Mouse (Mus musculus) kidney, embryonic 14.5 days (tissue): ENCODE results near the gene Hmga1. TPM values are rescaled to one million over a fixed set of nuclear protein-coding genes. Genes with fewer than 3 reads are reported as not detected.

Experiments
- ATAC-seq: fragments of 200-750 bp; cut with Nextera tagmentation; 2 replicates; pipeline ENCODE4 v1.8.0; 2017; ENCODE audit warnings: moderate number of reproducible peaks, mild to moderate bottlenecking, moderate TSS enrichment, moderate library complexity; ENCODE audit not compliant: low FRiP score, low TSS enrichment
- H3K27ac ChIP-seq: fragments of 300-500 bp; sonication (generic); 2 replicates; pipeline ENCODE4 v1.5.1; 2014; ENCODE audit warnings: low read depth, mild to moderate bottlenecking, low read length, moderate library complexity, mixed read lengths
- H3K27me3 ChIP-seq: fragments of 300-500 bp; sonication (generic); 2 replicates; pipeline ENCODE4 v1.6.1; 2014; ENCODE audit warnings: mild to moderate bottlenecking, low read length; ENCODE audit not compliant: control insufficient read depth, insufficient read depth
- H3K36me3 ChIP-seq: fragments of 300-500 bp; sonication (generic); 2 replicates; pipeline ENCODE4 v1.6.1; 2014; ENCODE audit warnings: low read length, mixed read lengths; ENCODE audit not compliant: control insufficient read depth, insufficient read depth
- H3K4me1 ChIP-seq: fragments of 300-500 bp; sonication (generic); 2 replicates; pipeline ENCODE4 v1.6.1; 2014; ENCODE audit warnings: low read length, mixed read lengths; ENCODE audit not compliant: control insufficient read depth, insufficient read depth
- H3K4me2 ChIP-seq: fragments of 300-500 bp; sonication (generic); replicated peaks from 2 replicates; pipeline ENCODE4 v1.6.1; 2014; ENCODE audit warnings: low read depth, mild to moderate bottlenecking, low read length
- H3K4me3 ChIP-seq: fragments of 300-500 bp; sonication (generic); 2 replicates; pipeline ENCODE4 v1.5.1; 2014; ENCODE audit warnings: mild to moderate bottlenecking, low read length
- H3K9ac ChIP-seq: fragments of 300-500 bp; sonication (generic); 2 replicates; pipeline ENCODE4 v1.6.1; 2014; ENCODE audit warnings: low read depth, mild to moderate bottlenecking, low read length, moderate library complexity
- H3K9me3 ChIP-seq: fragments of 300-500 bp; sonication (generic); 2 replicates; pipeline ENCODE4 v1.6.1; 2016; ENCODE audit warnings: low read length; ENCODE audit not compliant: control insufficient read depth
- WGBS: fragments of 180-500 bp; shearing (Covaris S2); extraction: QIAGEN DNeasy Blood & Tissue Kit; methylation state at CpG from one replicate; pipeline ENCODE4 v1.1.7; 2014; 5-methylcytosine and 5-hydroxymethylcytosine counted together
- polyA plus RNA-seq: library from polyadenylated mRNA; unstranded; fragments of >200 nt; fragmentation: Nextera tagmentation; extraction: Ambion mirVana; gene quantifications from 2 replicates; pipeline ENCODE4 v1.2.1, GENCODE M21; 2014

The Hmga1 gene
- polyA plus RNA-seq, 1 experiment from 2014 or later: 355 TPM

DNA sequence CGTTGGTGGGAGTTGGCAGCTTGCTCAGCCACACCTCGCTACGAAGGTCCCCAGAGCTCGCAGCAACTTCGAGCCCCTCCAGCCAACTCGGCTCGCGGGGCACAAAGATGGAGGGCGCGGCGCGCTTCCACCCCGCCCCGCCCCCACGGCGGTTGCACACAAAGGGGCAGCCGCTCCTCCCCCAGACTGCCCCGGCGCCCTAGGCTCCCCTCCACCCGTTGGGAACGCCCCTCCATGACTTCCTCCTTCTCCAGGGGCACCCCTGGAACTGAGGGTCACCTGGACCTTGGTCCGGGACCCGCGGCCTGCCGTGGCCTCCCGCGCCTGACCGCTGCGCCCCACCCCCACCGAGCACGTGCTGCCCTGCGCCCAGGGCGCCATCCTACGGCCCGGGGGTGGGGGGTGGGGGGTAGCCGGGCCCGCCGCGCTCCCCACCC lies 1.2 kb upstream of the Hmga1 start:
- WGBS: 2% methylated on average over 36 of the region's 39 CpGs
- Histone ChIP-seq H3K9me3 (no peaks in the 10 kb centered on the region), H3K36me3 (0 out of 2 replicates have a peak, but pooled peaks cover 2% of the 10 kb centered on the region), H3K4me2 (peak overlapping the region; percentile 84), H3K9ac (peak overlapping the region; percentile 92), H3K27me3 (no peaks in the 10 kb centered on the region), H3K4me3 (peak overlapping the region; percentile 80), H3K27ac (peak overlapping the region; percentile 97), H3K4me1 (peaks cover 25% of the 10 kb centered on the region)
- peak; percentile 29 for ATAC-seq

DNA sequence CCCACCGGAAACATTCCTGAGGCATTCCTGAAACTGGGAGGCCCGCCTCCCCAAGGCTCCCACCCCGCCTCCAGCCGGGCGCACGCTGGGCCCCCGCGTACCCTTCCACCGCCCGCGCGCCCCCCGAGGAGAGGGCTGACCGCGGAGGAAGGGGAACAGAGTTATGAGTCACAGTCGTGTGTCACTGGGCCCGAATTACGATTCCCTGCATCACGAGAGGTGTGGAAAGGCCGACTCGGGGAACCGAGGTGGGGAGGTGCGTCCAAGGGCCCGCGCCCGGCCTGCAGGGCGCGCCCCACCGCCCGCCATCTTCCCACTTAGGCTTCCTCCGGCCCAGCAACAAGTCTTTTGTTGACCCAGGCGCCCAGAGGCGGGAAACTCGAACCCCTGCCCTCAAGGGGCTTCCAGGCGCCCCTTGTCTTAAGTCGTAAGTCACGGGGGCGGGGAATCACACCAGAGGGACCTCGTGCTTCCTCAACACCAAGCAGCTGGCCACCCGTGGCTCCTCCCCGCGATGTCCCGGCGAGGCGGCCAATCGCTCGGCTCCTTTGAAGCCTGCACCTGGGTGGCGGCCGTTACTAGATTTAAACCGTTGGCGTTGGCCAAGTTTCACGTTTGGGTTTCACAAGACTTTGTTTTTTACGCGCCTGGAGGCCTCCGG lies 655 bp upstream of the Hmga1 start:
- peak; percentile 55 for ATAC-seq
- no peaks in the 10 kb centered on the region for H3K9me3 ChIP-seq
- no peaks in the 10 kb centered on the region for H3K27me3 ChIP-seq
- peak overlapping the region; percentile 80 for H3K4me3 ChIP-seq
- peak overlapping the region; percentile 92 for H3K9ac ChIP-seq
- peaks cover 25% of the 10 kb centered on the region for H3K4me1 ChIP-seq
- peak overlapping the region; percentile 97 for H3K27ac ChIP-seq
- H3K4me2 ChIP-seq: peak overlapping the region; percentile 84
- 0 out of 2 replicates have a peak, but pooled peaks cover 6% of the 10 kb centered on the region for H3K36me3 ChIP-seq
- WGBS: 1% methylated on average over 52 of the region's 55 CpGs

- H3K4me3 ChIP-seq: peak overlapping the region; percentile 80
- peak overlapping the region; percentile 84 for H3K4me2 ChIP-seq
- no peaks in the 10 kb centered on the region for H3K27me3 ChIP-seq
- H3K27ac ChIP-seq: peak overlapping the region; percentile 97
- peak; percentile 10; the same call in 1 of the 2 replicates for ATAC-seq
- no peaks in the 10 kb centered on the region for H3K9me3 ChIP-seq
- peak overlapping the region; percentile 92 for H3K9ac ChIP-seq
- H3K4me1 ChIP-seq: peaks cover 25% of the 10 kb centered on the region
- WGBS: under 1% methylated on average over 45 of the region's 75 CpGs
- peaks cover 21% of the 10 kb centered on the region; the same call in 1 of the 2 replicates for H3K36me3 ChIP-seq
These were observed 1.1 kb downstream of the Hmga1 start for GRCm38 (mm10) chr17:27557181-27557926.

- Histone ChIP-seq H3K4me3 (peak overlapping the region; percentile 80), H3K4me1 (peaks cover 25% of the 10 kb centered on the region), H3K9me3 (no peaks in the 10 kb centered on the region), H3K9ac (peak overlapping the region; percentile 92), H3K4me2 (peak overlapping the region; percentile 84), H3K27ac (peak overlapping the region; percentile 97; the same call in 1 of the 2 replicates), H3K27me3 (no peaks in the 10 kb centered on the region), H3K36me3 (peaks cover 21% of the 10 kb centered on the region; the same call in 1 of the 2 replicates)
- no peak for ATAC-seq
- WGBS: 4% methylated on average over 14 of the region's 14 CpGs
These were observed 1.8 kb downstream of the Hmga1 start for GRCm38 (mm10) chr17:27557927-27558661.

- Histone ChIP-seq H3K4me1 (peaks cover 25% of the 10 kb centered on the region), H3K4me2 (peak overlapping the region; percentile 84), H3K9ac (peak overlapping the region; percentile 31; the same call in 1 of the 2 replicates), H3K27me3 (no peaks in the 10 kb centered on the region), H3K4me3 (peak overlapping the region; percentile 80; the same call in 1 of the 2 replicates), H3K9me3 (no peaks in the 10 kb centered on the region), H3K36me3 (peaks cover 21% of the 10 kb centered on the region; the same call in 1 of the 2 replicates), H3K27ac (no peak overlapping the region)
- ATAC-seq: no peak
- 16% methylated on average over 5 of the region's 5 CpGs for WGBS
These were observed 2.5 kb downstream of the Hmga1 start for GRCm38 (mm10) chr17:27558845-27559244.

DNA sequence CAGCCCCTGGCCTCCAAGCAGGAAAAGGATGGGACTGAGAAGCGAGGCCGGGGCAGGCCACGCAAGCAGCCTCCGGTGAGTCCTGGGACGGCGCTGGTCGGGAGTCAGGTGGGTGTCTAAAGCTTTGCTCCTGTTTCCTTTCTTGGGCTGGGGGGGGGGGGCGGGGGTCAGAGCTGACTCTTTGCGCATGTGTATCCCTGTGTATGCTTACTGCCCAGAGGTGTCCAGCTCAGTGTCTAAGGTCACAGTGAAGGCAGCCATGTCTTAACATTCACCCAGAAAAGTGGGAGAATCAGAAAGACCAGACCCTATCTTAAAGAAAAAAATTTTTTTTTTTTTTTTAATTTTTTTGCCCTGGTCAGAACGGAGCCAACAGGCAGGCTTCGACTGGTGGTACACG lies 3.3 kb downstream of the Hmga1 start:
- Histone ChIP-seq H3K27ac (no peak overlapping the region), H3K9ac (no peak overlapping the region), H3K27me3 (no peaks in the 10 kb centered on the region), H3K9me3 (no peaks in the 10 kb centered on the region), H3K4me2 (peak overlapping the region; percentile 84; the same call in 1 of the 2 replicates), H3K4me1 (peaks cover 23% of the 10 kb centered on the region), H3K36me3 (peaks cover 21% of the 10 kb centered on the region; the same call in 1 of the 2 replicates), H3K4me3 (no peak overlapping the region)
- 72% methylated on average over 10 of the region's 12 CpGs for WGBS
- ATAC-seq: no peak

DNA sequence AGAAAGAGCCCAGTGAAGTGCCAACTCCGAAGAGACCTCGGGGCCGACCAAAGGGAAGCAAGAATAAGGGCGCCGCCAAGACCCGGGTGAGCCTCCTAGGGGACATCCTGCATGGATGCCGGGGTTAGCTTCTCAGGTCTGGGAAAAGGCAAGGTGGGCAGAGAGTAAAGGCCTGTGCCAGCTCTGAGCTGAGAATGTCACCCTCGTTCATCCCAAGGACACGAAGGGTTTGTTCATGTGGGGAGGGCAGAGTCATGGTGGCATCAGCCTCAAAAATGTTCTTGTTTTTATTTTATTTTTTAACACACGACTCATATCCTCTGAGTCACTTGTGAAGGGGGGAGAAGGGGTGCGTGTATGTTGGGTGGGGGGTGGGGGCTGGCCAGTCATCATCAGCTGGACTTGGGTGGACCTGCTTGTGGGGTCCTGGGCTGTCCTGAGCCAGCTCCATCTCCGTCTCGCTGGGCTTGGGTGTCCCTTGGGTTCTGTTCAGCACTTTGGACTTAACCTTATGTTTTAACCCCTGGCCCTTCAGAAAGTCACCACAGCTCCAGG lies 4.7 kb downstream of the Hmga1 start:
- ATAC-seq: no peak
- Histone ChIP-seq H3K27me3 (no peaks in the 10 kb centered on the region), H3K9me3 (no peaks in the 10 kb centered on the region), H3K4me2 (no peak overlapping the region), H3K36me3 (peaks cover 21% of the 10 kb centered on the region; the same call in 1 of the 2 replicates), H3K4me1 (peaks cover 20% of the 10 kb centered on the region), H3K27ac (no peak overlapping the region), H3K4me3 (no peak overlapping the region), H3K9ac (no peak overlapping the region)
- 82% methylated on average over 13 of the region's 13 CpGs for WGBS

- no peak for ATAC-seq
- Histone ChIP-seq H3K4me3 (no peak overlapping the region), H3K4me2 (no peak overlapping the region), H3K36me3 (peaks cover 21% of the 10 kb centered on the region; the same call in 1 of the 2 replicates), H3K27me3 (no peaks in the 10 kb centered on the region), H3K9me3 (no peaks in the 10 kb centered on the region), H3K9ac (no peak overlapping the region), H3K27ac (no peak overlapping the region), H3K4me1 (peaks cover 20% of the 10 kb centered on the region)
- 57% methylated on average over 9 of the region's 11 CpGs for WGBS
These were observed 5.7 kb downstream of the Hmga1 start for GRCm38 (mm10) chr17:27561809-27562526.
